Comparison of ENCODE assay signal across 9 mouse cellular contexts in the genomic region with DNA sequence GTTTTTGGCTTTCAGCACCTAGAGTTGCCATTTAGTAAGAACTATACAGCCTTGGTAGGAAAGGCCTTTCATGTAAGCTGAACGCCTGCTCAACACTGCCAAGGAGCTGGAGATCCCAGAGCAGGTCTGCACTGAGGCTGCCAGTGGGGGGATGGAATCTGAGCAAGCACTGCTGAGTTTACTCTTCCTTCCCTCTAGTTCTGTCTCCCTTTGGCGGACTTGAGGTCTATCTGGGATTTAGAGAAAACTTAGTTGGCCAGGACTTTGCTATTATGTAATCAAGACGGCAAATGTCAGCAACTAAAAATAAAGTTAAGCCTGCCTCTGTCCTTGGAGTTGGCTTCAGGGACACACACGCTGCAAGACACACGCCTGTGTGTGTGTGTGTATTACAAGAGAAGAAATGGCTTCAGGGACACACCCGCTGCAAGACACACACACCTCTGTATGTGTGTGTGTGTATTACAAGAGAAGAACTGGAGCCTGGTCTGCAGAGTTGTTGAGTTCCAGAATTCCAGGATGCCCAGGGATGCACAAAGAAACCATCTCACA. TPM values are rescaled to one million over a fixed set of nuclear protein-coding genes. Genes with fewer than 3 reads are reported as not detected.
DNase-seq lines count a peak whose midpoint lies in the region; ATAC-seq lines count a peak whose summit lies in the region.
"Had no signal": no experiment of that assay in that cellular context is flagged by ENCODE, and none has a peak within 500 bp of the region (broad histone marks: within the 10 kb centered on the region; RNA-seq: fewer than 3 reads in every experiment).

No protein-coding gene starts in this region.

- DNase-seq in heart, adult 11 months: peak; percentile 97
- no peak for DNase-seq in heart, postnatal 4 days
- DNase-seq in adrenal gland, adult 2 months: peak; percentile 87
- no peak for DNase-seq in left cerebral cortex, adult 9 months (ENCODE audit: low spot score in 2 of 2)
- DNase-seq in cerebellum, adult 11-12 months: no peak
- no peak for DNase-seq in left cerebral cortex, postnatal 36 days (ENCODE audit: low spot score in 2 of 2)

- peaks cover 49% of the 10 kb centered on the region for H3K36me3 ChIP-seq in heart, embryonic 12.5 days
- H3K36me3 ChIP-seq in lung, embryonic 16.5 days (ENCODE audit: control insufficient read depth, insufficient read depth, low read length): peaks cover 36% of the 10 kb centered on the region

- no peaks in the 10 kb centered on the region for H3K9me3 ChIP-seq in heart, embryonic 12.5 days (replicated peaks)
- H3K9me3 ChIP-seq in lung, embryonic 16.5 days (ENCODE audit: control insufficient read depth, low read length): no peaks in the 10 kb centered on the region

- H3K27me3 ChIP-seq in heart, embryonic 12.5 days (replicated peaks): no peaks in the 10 kb centered on the region
- no peaks in the 10 kb centered on the region for H3K27me3 ChIP-seq in lung, embryonic 16.5 days (ENCODE audit: control insufficient read depth, insufficient read depth, low read depth, low read length)

- peak overlapping the region; percentile 41; the same call in 1 of the 2 replicates for H3K9ac ChIP-seq in heart, embryonic 12.5 days
- H3K9ac ChIP-seq in lung, embryonic 16.5 days (ENCODE audit: low read length): no peak overlapping the region; the same call in 1 of the 2 replicates

- peak overlapping the region; percentile 69 for H3K4me3 ChIP-seq in heart, embryonic 12.5 days
- H3K4me3 ChIP-seq in lung, embryonic 16.5 days (ENCODE audit: low read length): peak overlapping the region; percentile 15; the same call in 1 of the 2 replicates

- intact Hi-C loops in left cerebral cortex, postnatal 36 days (cut with DNase I): no loop called here

- WGBS in heart, embryonic 12.5 days: 63% methylated on average over 6 of the region's 6 CpGs
- WGBS in lung, embryonic 16.5 days: 56% methylated on average over 6 of the region's 6 CpGs

- peaks cover 47% of the 10 kb centered on the region for H3K4me1 ChIP-seq in heart, embryonic 12.5 days (replicated peaks)
- peaks cover 22% of the 10 kb centered on the region for H3K4me1 ChIP-seq in lung, embryonic 16.5 days (replicated peaks; ENCODE audit: control insufficient read depth, insufficient read depth, low read length)

- H3K4me2 ChIP-seq in heart, embryonic 12.5 days: peak overlapping the region; percentile 97
- peak overlapping the region; percentile 75; the same call in 1 of the 2 replicates for H3K4me2 ChIP-seq in lung, embryonic 16.5 days (ENCODE audit: low read depth, low read length)

- peak overlapping the region; percentile 89; the same call in 1 of the 2 replicates for H3K27ac ChIP-seq in heart, embryonic 12.5 days (ENCODE audit: poor library complexity, severe bottlenecking)
- peak overlapping the region; percentile 32 for H3K27ac ChIP-seq in lung, embryonic 16.5 days (ENCODE audit: low read length)

- ATAC-seq in heart, embryonic 12.5 days (ENCODE audit: insufficient number of reproducible peaks, low FRiP score): no peak
- ATAC-seq in lung, embryonic 16.5 days (ENCODE audit: low read depth): no peak
- ATAC-seq: CD4-positive, CD25-positive, alpha-beta regulatory T cell, adult 4 months had no signal

RNA-seq across cellular contexts. Expression of a gene that starts 4.2 kb away (rescaled TPM):
- 10 to 100 TPM; 41.7 to 43.2 TPM for total RNA-seq in heart, postnatal 4 days (2021)
- total RNA-seq in adrenal gland, adult 2 months (2021): 10 to 100 TPM; 39.7 to 45.0 TPM
- 99.9 and 105 TPM in 2 replicates for polyA plus RNA-seq in adrenal gland, adult 2 months (2012; rRNA removed)
- polyA plus RNA-seq in heart, embryonic 12.5 days (2016; fragmentation: Nextera tagmentation; extraction: Ambion mirVana): 13.6 and 14.6 TPM in 2 replicates
- polyA plus RNA-seq in lung, embryonic 16.5 days (2015; fragmentation: Nextera tagmentation; extraction: Ambion mirVana): 10.6 and 15.2 TPM in 2 replicates
- 10 to 100 TPM; 32.9 to 54.4 TPM for total RNA-seq in left cerebral cortex, postnatal 36 days (2021)

RNA-seq across cellular contexts. Expression of a gene that starts 18.5 kb away (rescaled TPM):
- total RNA-seq in heart, postnatal 4 days (2021): 10 to 100 TPM; 49.6 to 50.1 TPM
- total RNA-seq in adrenal gland, adult 2 months (2021): 100 to 1,000 TPM; 106 to 128 TPM
- 90.6 and 111 TPM in 2 replicates for polyA plus RNA-seq in adrenal gland, adult 2 months (2012; rRNA removed)
- 107 and 110 TPM in 2 replicates for polyA plus RNA-seq in heart, embryonic 12.5 days (2016; fragmentation: Nextera tagmentation; extraction: Ambion mirVana)
- polyA plus RNA-seq in lung, embryonic 16.5 days (2015; fragmentation: Nextera tagmentation; extraction: Ambion mirVana): 86.1 and 93.9 TPM in 2 replicates
- total RNA-seq in left cerebral cortex, postnatal 36 days (2021): 10 to 100 TPM; 54.9 to 60.1 TPM

RNA-seq across cellular contexts. Expression of a gene that starts 26.9 kb away (rescaled TPM):
- total RNA-seq in heart, postnatal 4 days (2021): 100 to 1,000 TPM; 151 to 159 TPM
- total RNA-seq in adrenal gland, adult 2 months (2021): 100 to 1,000 TPM; 149 to 168 TPM
- 205 and 234 TPM in 2 replicates for polyA plus RNA-seq in adrenal gland, adult 2 months (2012; rRNA removed)
- 133 and 136 TPM in 2 replicates for polyA plus RNA-seq in heart, embryonic 12.5 days (2016; fragmentation: Nextera tagmentation; extraction: Ambion mirVana)
- 183 and 194 TPM in 2 replicates for polyA plus RNA-seq in lung, embryonic 16.5 days (2015; fragmentation: Nextera tagmentation; extraction: Ambion mirVana)
- total RNA-seq in left cerebral cortex, postnatal 36 days (2021): 100 to 1,000 TPM; 267 to 287 TPM

RNA-seq across cellular contexts. Expression of a gene that starts 28.7 kb away (rescaled TPM):
- 1 to 10 TPM; 2.0 to 2.9 TPM for total RNA-seq in heart, postnatal 4 days (2021)
- 1 to 10 TPM; 1.9 to 2.7 TPM for total RNA-seq in adrenal gland, adult 2 months (2021)
- 2.7 and 3.7 TPM in 2 replicates for polyA plus RNA-seq in adrenal gland, adult 2 months (2012; rRNA removed)
- 0.89 and 1.8 TPM in 2 replicates for polyA plus RNA-seq in heart, embryonic 12.5 days (2016; fragmentation: Nextera tagmentation; extraction: Ambion mirVana)
- 5.5 and 6.9 TPM in 2 replicates for polyA plus RNA-seq in lung, embryonic 16.5 days (2015; fragmentation: Nextera tagmentation; extraction: Ambion mirVana)
- 1 to 10 TPM in 1 of 2 experiments, under 1 TPM in 1; 0.94 to 1.1 TPM for total RNA-seq in left cerebral cortex, postnatal 36 days (2021)

RNA-seq across cellular contexts. Expression of a gene that starts 29.9 kb away (rescaled TPM):
- total RNA-seq in heart, postnatal 4 days (2021): 1 to 10 TPM in 1 of 2 experiments, under 1 TPM in 1; 0.70 to 1.2 TPM
- 1 to 10 TPM; 6.2 to 7.8 TPM for total RNA-seq in adrenal gland, adult 2 months (2021)
- 28.9 and 30.1 TPM in 2 replicates for polyA plus RNA-seq in adrenal gland, adult 2 months (2012; rRNA removed)
- polyA plus RNA-seq in heart, embryonic 12.5 days (2016; fragmentation: Nextera tagmentation; extraction: Ambion mirVana): 0.37 and 0.79 TPM in 2 replicates
- 1.2 TPM in 2 replicates for polyA plus RNA-seq in lung, embryonic 16.5 days (2015; fragmentation: Nextera tagmentation; extraction: Ambion mirVana)
- total RNA-seq in left cerebral cortex, postnatal 36 days (2021): 1,000 to 10,000 TPM in 1 of 2 experiments, 100 to 1,000 TPM in 1; 978 to 1,176 TPM
- polyA plus RNA-seq: CD4-positive, CD25-positive, alpha-beta regulatory T cell, adult 4 months had no signal

Comparison
In these comparisons a context has a peak if more than half of its experiments do, and no peak if none do; other contexts are left out.
1. DNase-seq: peak in heart, adult 11 months (single experiment) and adrenal gland, adult 2 months (single experiment); none in heart, postnatal 4 days (single experiment), left cerebral cortex, adult 9 months (0 of 2), cerebellum, adult 11-12 months (single experiment) and left cerebral cortex, postnatal 36 days (0 of 2).